Mouse (Mus musculus) CD4-positive, CD25-positive, alpha-beta regulatory T cell (primary cell): ENCODE data around the gene Rps6kb1. TPM values are rescaled to one million over a fixed set of nuclear protein-coding genes. Genes with fewer than 3 reads are reported as not detected.

Experiments used
- polyA plus RNA-seq: library from polyadenylated mRNA; unstranded; fragments of 100-300 nt; shearing (Covaris generic); gene quantifications from one replicate; pipeline ENCODE4 v1.2.1, GENCODE M21; 2017

Rps6kb1 gene
- polyA plus RNA-seq = 50.2 TPM

GRCm38 (mm10) chr11:86544639-86545299, at the start of gene Rps6kb1, which contains the start of gene Tubd1:
Gene Rps6kb1, minus strand, starts transcription at chr11:86544805.
Gene Tubd1, plus strand, starts transcription at chr11:86544991.

GRCm38 (mm10) chr11:86484101-86484868, 60.3 kb downstream of the Rps6kb1 start, which contains the start of gene Rnft1:
Gene Rnft1, plus strand, starts transcription at chr11:86484657.

Other genes with a start within 250 kb of the Rps6kb1 start
- 23.8 TPM for gene Med13, start 187.2 kb downstream of the Rps6kb1 start, polyA plus RNA-seq
- gene Rnft1, start 60.1 kb downstream of the Rps6kb1 start, polyA plus RNA-seq = 50.7 TPM
- 7.6 TPM for gene Tubd1, start 186 bp upstream of the Rps6kb1 start, polyA plus RNA-seq
- 148 TPM for gene Vmp1, start 139.0 kb upstream of the Rps6kb1 start, polyA plus RNA-seq
- gene Ptrh2, start 139.2 kb upstream of the Rps6kb1 start, polyA plus RNA-seq = 10.4 TPM
- gene Cltc, start 212.8 kb upstream of the Rps6kb1 start, polyA plus RNA-seq = 125 TPM